Mouse (Mus musculus): ENCODE results near the gene Anxa2.

Gene Anxa2

GRCm38 (mm10) chr9:69514206-69514605 is 60.8 kb downstream of the Anxa2 start:
- no peak for DNase-seq

GRCm38 (mm10) chr9:69515416-69515815 is 62.0 kb downstream of the Anxa2 start:
- DNase-seq = no peak

- peak; percentile 2 to 4 for DNase-seq
Observed at GRCm38 (mm10) chr9:69517387-69518035, 64.1 kb downstream of the Anxa2 start.

All from cerebellum, adult 18-20 months (tissue).